Mouse (Mus musculus): Measurements from ENCODE around the gene Nid1. TPM values are rescaled to one million over a fixed set of nuclear protein-coding genes. Genes with fewer than 3 reads are reported as not detected.
"Not testable (repeated sequence)": the region's sequence is repeated elsewhere in the genome, so short reads cannot be mapped to it uniquely, and the experiment has no call there.

The Nid1 gene
- polyA plus RNA-seq, 1 experiment from 2014 or later = 9.7 TPM

DNA sequence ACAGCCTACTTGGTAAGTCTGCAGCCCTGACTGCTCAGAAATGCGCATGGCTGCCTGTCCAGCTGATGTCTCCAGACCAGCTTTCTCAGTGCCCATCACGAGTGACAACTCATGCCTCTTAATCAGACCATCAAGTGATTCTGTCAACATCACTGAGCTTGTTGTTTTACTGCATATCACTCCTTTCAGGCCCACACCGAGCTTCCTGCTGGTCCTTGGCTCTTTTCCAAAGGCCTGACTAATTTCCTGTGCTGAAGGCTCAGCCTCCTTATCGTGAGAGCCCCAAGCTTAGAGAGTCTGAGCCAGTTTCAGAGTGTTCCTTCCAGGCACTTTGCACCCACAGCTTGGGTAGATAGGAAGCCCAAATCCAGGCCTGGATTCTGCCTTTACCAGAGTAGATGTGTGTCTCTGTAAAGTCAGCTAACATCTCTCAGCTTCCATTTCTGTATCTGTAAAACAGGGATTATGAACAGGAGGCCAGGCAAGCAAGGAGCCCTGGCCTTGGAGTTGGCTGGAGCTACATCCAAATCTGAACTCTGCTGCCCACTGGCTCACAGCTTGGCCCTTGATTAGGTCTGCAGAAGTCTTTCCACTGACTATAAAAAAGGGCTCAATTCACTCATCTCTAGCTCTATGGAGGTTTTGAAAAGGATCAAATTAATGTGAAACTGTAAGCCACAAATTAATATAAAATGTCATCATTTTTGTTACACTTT, 101.4 kb downstream of the Nid1 start:
- DNase-seq (ENCODE audit: low spot score) = no peak

DNA sequence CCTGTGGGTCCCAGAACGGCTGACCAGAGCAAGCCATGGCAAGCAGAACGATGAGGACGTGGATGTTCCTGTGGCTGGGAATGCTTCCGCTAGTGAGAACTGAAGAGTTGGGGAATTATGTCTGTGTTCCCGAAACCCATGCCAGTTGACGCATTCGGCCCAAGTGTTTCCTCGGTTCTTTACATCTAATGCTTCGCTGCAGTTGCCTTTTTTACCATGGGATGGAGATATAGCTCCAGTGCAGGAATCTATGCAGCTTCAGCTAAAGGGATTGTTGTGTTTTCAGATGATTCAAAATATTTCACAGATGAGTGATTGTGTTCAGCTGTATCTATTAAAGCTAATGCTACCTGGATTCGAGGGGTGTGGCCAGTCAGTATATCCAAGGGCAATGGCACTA, 105.7 kb downstream of the Nid1 start:
- DNase-seq (ENCODE audit: low spot score) = not testable (repeated sequence)

DNA sequence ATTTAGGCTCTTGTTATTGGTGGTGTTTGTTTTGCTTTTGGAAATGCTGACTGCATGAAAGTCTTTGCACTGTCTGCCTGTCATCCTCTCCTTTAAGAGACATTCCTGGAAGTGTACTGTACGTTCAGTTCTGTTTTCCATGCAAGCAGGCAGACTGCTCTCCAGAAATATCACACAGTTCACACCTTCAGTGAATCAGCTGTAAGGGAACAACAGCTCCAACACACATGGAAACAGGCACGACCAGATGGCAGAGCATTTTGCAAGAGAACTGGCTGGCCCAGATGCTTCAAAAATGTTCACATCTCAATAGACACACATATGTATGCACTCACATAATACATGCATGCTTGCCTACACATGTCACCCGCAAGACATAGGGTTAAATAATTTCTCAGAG, 109.4 kb downstream of the Nid1 start:
- no peak for DNase-seq (ENCODE audit: low spot score)

DNA sequence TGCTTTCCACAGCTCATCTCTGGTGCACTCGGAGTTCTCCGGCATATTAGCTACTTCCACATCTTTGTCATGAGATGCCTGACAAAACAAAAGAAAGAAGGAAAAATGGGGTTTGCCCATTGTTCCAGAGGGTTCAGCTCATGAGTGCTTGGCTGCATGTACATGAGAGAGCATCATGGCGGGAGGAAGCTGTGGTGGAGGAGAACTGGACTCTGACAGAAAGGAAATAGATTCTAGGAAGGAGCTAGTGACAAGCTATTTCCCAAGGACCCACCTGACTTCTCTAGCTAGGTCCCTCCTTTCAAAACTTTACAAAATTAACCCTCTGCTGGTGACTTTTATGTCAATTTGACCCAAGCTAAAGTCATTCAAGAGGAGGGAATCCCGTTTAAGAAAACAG, 110.5 kb downstream of the Nid1 start:
- no peak for DNase-seq (ENCODE audit: low spot score)

DNA sequence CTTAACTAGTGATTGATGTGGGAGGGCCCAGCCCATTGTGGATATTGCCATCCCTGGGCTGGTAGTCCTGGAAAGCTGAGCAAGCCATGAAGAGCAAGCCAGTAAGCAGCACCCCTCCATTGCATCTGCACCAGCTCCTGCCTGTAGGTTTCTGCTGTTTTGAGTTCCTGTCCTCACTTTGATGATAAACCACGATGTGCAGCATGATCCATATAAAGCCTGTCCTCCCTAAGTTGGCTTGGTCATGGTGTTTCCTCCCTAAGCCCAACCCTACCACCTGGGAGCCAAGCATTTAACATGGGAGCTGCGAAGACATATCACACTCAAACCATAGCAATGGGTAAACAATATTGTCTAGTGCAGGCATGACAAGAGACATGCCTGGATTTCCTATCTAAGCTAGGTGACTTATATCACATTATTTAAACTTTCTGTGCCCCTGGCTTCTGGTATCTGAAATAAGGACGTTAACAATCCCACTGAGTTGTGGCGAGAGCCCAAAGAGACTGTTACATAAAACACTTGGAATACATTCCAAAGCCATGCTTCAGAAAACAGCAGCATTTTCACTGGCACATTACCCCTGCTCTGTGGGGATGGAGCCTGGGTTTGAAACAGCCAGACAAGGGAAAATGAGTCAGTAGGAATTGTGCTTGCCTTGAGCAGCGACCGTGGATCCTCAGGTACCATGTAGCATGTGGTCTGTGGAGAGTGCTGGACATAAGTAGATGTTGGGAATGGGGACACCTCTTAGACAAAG, 111.3 kb downstream of the Nid1 start:
- DNase-seq (ENCODE audit: low spot score) = no peak

DNA sequence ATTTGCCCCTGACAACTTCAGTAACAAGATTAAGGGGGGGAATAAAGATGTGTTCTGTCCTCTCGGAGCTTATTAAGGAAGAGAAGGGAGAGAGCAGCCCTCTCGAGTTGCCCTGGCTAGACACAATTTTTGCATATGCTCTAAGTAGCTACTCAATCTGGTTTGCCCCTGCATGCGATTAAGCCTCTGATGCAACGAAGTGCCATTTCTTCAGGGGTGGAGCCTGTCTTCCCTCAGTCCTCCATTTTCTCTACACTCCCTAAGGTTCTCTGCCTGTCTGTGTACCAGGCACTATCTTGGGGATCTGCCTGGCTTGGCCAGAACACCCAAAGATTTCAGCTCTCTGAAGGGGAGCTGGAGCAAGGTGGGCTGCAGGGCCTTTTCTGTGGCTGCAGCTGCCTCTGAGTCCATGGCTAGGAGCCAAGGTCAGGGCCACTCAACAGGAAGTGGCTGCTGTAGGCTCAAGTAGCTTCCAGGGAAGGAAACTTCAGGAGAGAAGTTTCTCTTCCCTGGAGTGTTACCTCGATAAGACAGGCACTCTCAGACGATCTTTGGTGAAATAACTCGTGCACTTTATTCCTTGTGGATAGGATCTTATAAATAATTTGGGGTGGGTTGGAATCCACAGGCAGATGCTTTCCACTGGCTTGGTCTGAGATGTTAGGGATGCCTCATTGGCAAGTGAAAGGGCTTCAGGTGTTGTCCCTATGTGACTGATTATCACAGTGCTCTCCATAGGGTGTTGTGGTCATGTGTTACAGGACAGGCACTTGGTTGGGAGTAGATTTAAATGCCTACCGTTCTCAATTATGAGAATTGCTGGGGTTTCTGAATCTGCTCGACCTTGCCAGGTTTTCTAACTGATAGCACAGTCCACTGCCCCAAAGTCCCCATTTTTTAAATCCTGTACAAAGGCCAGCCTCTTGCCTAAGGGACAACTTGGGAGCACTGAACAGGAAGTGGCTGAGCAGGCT, 112.6 kb downstream of the Nid1 start:
- no peak for DNase-seq (ENCODE audit: low spot score)

DNA sequence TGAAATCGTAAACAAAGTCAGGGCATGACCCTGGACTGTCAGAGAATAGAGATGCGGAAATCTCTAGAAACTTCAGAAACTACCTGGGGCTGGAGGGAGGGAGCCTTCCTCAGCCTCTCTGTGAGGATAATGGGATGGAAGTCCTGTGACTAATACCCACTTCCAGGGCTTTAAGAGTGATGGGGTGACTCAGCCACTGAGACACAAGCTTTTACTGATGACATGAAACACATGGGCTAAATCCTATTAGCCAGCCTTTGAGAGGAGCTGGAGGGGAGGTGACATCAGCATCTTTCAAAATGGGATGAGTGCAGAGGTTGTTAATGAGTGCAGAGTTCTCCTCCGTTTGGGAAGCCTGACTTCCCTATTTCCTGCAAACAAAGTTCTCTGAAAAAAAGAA, 114.7 kb downstream of the Nid1 start:
- no peak for DNase-seq (ENCODE audit: low spot score)

DNA sequence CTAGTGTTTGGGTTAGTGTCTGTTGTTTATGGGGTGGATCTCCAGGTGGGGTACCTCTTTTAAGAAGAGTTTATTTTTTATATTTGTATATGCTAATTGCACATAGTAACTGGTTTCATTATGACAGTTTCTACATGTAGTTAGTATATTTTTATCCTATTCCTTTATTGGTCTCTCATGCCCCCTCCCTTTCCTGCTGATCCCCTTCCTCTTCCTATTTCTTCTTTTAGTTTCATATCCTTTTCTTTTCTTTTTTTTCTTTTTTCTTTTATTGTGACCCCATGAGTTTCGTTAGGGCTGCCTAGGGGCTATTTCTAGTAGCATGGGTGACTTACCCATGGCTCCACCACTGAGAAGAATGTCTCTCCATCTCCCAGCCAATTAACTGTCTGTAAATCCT, 116.3 kb downstream of the Nid1 start:
- no peak for DNase-seq (ENCODE audit: low spot score)

DNA sequence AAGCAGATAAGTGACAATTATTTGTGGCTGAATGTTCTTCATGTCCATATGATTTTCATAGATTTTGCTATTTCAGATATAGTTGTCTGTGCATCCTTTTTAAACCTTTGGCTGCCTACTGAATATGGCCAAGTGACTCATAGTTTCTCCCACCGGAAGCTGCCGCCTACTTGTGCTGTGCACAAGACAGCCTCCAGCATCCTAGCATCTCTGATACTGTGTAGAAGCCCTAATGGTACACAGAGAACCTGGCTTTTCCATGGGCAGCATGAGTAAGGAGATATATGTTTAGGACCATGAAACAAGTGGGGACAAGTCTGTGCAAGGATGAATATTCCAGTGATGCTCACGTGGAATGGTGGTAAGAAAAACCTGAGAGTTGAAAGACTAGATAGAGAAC, 117.8 kb downstream of the Nid1 start:
- no peak for DNase-seq (ENCODE audit: low spot score)

DNA sequence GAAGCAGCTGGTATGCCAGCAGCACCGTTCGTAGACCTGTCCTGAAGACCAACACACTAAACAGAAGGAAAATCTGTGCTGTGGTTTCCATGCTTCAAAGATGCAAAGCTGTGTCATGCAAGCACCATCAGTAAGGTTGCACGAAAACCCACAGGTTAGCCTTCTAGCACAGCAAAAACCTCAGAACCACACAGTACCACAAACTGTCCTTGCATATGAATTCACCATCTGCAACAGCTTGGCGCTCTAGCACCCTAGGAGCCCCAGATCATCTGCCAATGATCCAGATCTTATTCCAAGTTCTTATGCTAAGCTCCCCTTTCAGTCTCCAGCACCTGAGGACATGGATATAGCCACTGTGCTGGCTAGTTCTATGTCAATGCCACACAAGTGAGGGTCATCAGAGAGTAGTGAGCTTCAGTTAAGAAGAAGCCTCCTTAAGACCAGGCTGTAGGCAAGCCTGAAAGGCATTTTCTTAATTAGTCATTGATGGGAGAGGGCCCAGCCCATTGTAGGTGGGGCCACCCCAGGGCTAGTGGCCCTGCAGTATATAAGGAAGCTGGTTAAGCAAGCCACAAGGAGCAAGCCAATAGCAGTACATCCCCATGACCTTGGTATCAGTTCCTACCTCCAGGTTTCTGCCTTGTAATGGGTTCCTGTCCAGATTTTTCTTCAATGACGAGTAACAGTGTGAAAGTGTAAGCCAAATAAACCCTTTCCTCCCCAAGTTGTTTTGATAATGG, 119.8 kb downstream of the Nid1 start:
- peak; percentile 28 for DNase-seq (ENCODE audit: low spot score)

DNA sequence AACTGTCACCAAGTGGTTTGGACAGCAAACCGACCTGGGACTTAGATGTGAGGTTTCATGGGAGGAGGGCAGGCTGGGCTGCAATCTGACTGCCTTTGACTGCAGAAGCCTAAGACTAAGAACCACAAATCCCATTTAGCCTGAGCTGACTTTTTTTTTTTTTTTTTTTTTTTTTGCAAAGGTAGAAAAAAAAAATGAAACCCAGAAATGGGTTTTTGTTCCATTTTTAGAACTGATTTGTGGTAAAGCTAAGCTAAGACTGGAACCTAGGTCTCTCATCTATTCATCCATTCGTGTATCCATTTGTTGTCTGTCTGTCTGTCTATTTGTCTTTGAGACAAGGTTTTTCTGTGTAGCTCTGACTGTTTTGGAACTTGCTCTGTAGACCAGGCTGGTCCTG, 120.9 kb downstream of the Nid1 start:
- DNase-seq (ENCODE audit: low spot score) = no peak

DNA sequence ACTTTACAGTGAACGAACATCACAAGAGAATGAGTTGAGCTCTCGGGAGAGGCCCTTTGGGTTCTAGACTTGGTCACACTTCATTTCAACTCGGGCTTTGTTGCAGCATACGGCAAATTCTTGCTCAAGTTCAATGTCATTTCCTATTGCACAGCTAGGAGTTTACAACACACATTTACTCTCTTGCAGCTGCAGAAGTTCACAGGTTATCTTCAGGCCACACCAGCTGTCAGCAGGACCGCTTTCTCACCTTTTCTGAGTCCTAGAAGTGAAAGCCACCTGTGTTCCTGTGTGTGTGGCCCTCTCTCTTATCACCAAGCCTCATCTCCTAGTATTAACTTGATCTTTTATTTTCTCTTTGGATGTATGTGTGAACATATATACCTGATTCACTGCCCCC, 121.5 kb downstream of the Nid1 start:
- DNase-seq (ENCODE audit: low spot score) = peak; percentile 83

Other genes with a start within 250 kb of the Nid1 start
- 4.2 and 4.8 TPM in 2 replicates for gene Gpr137b, start 43.5 kb upstream of the Nid1 start, polyA plus RNA-seq (2015; fragmentation: Nextera tagmentation; extraction: Ambion mirVana)
- gene Lyst, start 152.8 kb downstream of the Nid1 start, polyA plus RNA-seq (2015; fragmentation: Nextera tagmentation; extraction: Ambion mirVana) = 11.5 and 16.3 TPM in 2 replicates

All from thymus, postnatal 0 days (tissue).